Mouse (Mus musculus) heart, embryonic 10.5 days (tissue): ENCODE results near the gene Timp3. TPM values are rescaled to one million over a fixed set of nuclear protein-coding genes. Genes with fewer than 3 reads are reported as not detected.
A peak's percentile ranks its signal among the peaks of the same experiment; 100 is the strongest.

ENCODE experiments used
- DNase-seq: peaks from one replicate; pipeline ENCODE4 v3.0.0-alpha.2; 2017; ENCODE audit warnings: low spot score
- H3K27ac ChIP-seq: fragments of 300-500 bp; sonication (generic); 2 replicates; pipeline ENCODE4 v1.5.1; 2016; ENCODE audit warnings: mild to moderate bottlenecking
- H3K27me3 ChIP-seq: fragments of 300-500 bp; sonication (generic); 2 replicates; pipeline ENCODE4 v1.6.1; 2016; ENCODE audit warnings: mild to moderate bottlenecking; ENCODE audit not compliant: poor library complexity, insufficient read depth, severe bottlenecking
- H3K36me3 ChIP-seq: fragments of 300-500 bp; sonication (generic); 2 replicates; pipeline ENCODE4 v1.6.1; 2016; ENCODE audit warnings: mild to moderate bottlenecking, moderate library complexity
- H3K4me1 ChIP-seq: fragments of 300-500 bp; sonication (generic); 2 replicates; pipeline ENCODE4 v1.6.1; 2016; ENCODE audit warnings: mild to moderate bottlenecking
- H3K4me3 ChIP-seq: fragments of 300-500 bp; sonication (generic); 2 replicates; pipeline ENCODE4 v1.5.1; 2016; ENCODE audit warnings: mild to moderate bottlenecking, moderate library complexity
- H3K9me3 ChIP-seq: fragments of 300-500 bp; sonication (generic); 2 replicates; pipeline ENCODE4 v1.6.1; 2016; ENCODE audit warnings: mild to moderate bottlenecking, moderate library complexity
- WGBS: fragments of 180-500 bp; shearing (Covaris S2); methylation state at CpG from one replicate; pipeline ENCODE4 v1.1.7; 2016; 5-methylcytosine and 5-hydroxymethylcytosine counted together
- polyA plus RNA-seq: library from polyadenylated mRNA; unstranded; fragments of >200 nt; fragmentation: Nextera tagmentation; extraction: Ambion mirVana; gene quantifications from 2 replicates; pipeline ENCODE4 v1.2.1, GENCODE M21; 2016

Gene Timp3
- polyA plus RNA-seq, 1 experiment from 2014 or later, result 44.7 TPM

- 82% methylated on average over 6 of the region's 6 CpGs for WGBS
- DNase-seq, result no peak
- H3K36me3 ChIP-seq, result peaks cover 33% of the 10 kb centered on the region
- no peaks in the 10 kb centered on the region; the same call in 1 of the 2 replicates for H3K27me3 ChIP-seq
- H3K4me1 ChIP-seq, result peaks cover 51% of the 10 kb centered on the region
- no peaks in the 10 kb centered on the region for H3K9me3 ChIP-seq
- no peak overlapping the region for H3K4me3 ChIP-seq
- H3K27ac ChIP-seq, result no peak overlapping the region
Observed at GRCm38 (mm10) chr10:86344654-86345053, 44.5 kb downstream of the Timp3 start.

GRCm38 (mm10) chr10:86345645-86346044 is 45.5 kb downstream of the Timp3 start:
- Histone ChIP-seq H3K36me3 (peaks cover 33% of the 10 kb centered on the region), H3K4me1 (peaks cover 41% of the 10 kb centered on the region), H3K27me3 (no peaks in the 10 kb centered on the region; the same call in 1 of the 2 replicates), H3K9me3 (no peaks in the 10 kb centered on the region), H3K27ac (no peak overlapping the region), H3K4me3 (no peak overlapping the region)
- DNase-seq, result no peak
- 92% methylated on average over 9 of the region's 9 CpGs for WGBS

DNA sequence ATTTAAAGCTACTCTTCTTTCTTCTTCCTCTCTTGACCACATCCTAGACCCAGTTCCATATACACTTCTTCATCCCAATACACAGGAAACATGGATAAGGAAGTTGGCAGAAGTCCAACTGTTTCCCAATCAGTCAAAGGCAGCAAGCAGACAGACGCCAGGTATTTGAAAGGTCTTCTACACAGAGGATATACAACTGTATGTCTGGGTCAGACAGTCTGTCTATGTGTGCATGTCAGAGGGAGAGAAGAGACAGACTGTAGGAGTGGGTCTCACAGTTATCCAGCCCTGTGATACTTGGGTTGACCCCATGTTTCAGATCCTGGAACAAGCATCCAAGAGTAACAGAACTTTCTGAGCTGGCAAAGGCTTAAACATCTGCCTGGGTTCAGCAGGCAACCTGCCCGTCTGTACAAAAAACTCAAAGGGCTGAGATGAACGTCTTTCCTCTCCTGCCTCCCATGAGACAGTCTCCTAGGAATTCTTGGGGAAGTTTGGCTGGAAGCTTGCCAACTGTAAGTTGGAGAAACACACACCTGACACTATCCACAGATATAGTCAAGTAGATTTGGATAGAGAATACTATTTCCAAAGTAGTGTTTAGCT is 46.2 kb downstream of the Timp3 start:
- H3K9me3 ChIP-seq, result no peaks in the 10 kb centered on the region
- H3K27me3 ChIP-seq, result no peaks in the 10 kb centered on the region; the same call in 1 of the 2 replicates
- no peak for DNase-seq
- no peak overlapping the region for H3K27ac ChIP-seq
- peaks cover 34% of the 10 kb centered on the region for H3K4me1 ChIP-seq
- peaks cover 33% of the 10 kb centered on the region for H3K36me3 ChIP-seq
- WGBS, result 57% methylated on average over 3 of the region's 3 CpGs
- H3K4me3 ChIP-seq, result no peak overlapping the region

DNA sequence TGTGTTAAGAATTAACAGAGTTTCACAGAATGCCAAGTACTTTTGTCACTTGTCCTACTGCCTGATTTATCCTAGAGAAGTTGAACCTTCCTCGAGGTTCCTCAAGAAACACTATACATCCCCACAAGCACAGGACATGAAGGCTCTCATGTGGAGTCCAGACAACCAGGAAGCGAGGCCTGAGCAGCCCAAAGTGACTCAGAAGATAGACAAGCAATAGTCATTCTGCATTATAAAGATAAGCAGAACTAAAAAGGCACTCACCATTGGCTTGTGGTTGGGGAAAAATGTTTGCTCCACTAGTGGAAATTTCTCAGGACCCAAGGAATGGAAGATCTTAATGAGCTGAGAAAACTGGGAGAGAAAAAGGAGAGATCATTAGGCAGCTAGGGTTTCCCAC is 51.1 kb downstream of the Timp3 start:
- Histone ChIP-seq H3K4me3 (no peak overlapping the region), H3K9me3 (no peaks in the 10 kb centered on the region), H3K36me3 (peaks cover 11% of the 10 kb centered on the region; the same call in 1 of the 2 replicates), H3K27me3 (no peaks in the 10 kb centered on the region), H3K4me1 (no peaks in the 10 kb centered on the region), H3K27ac (no peak overlapping the region)
- 61% methylated on average over 2 of the region's 2 CpGs for WGBS
- DNase-seq, result no peak

DNA sequence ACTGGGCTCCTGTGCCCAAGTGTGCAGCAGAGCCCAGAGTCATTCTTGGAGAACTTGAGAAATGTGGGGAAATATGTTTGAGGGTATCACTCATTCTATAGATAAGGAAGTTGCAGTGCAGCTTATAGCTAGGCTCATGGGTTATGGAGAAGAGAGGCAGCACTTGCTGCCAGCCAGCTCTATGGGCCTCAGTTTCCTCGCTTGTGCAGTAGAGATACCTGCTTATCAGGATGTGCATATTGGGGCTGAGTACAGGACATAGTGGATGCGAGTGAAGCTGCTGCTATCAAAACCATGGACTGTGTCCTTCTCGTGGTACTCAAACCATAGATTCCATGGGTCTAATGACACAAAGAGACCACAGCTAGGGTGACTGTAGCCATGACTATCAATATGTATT is 52.3 kb downstream of the Timp3 start:
- Histone ChIP-seq H3K9me3 (no peaks in the 10 kb centered on the region), H3K4me1 (no peaks in the 10 kb centered on the region), H3K36me3 (peaks cover 5% of the 10 kb centered on the region; the same call in 1 of the 2 replicates), H3K27ac (no peak overlapping the region), H3K27me3 (no peaks in the 10 kb centered on the region), H3K4me3 (no peak overlapping the region)
- WGBS, result 79% methylated on average over 3 of the region's 3 CpGs
- DNase-seq, result no peak

DNA sequence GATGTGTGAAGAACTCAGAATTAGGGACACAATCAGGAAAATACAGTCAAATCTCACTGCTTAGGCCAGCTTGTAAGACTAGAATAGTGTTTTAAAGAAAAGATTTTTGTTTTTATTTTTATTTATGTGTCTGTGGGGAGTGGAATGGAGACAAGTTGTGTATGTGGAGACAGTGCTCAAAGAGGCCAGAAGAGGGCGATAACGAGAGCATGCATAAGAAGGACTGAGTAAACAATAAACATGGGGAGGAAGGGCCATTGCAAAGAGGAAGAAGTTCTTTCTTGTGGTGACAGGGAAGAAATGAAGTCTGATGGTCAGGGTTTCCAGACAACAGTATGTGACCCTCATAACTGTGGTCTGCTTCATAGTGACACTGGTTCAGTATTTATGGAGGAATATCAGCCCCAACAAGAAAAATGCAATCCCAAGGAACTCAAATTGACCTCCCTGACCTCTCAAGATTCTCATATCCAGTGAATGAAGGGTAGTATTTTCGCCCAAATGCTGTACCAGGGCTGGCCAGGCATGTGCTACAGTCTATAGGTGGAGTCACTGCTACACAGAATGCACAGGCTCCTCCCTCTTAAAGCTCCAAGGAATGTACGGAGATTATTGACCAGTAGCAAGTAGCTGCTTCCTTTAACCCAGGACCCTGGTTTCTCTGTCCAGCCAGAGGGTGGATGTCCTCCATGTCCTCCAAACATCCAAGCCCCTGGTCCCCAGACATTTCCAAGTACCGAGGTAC is 56.8 kb downstream of the Timp3 start:
- DNase-seq, result no peak
- Histone ChIP-seq H3K4me3 (no peak overlapping the region), H3K36me3 (no peaks in the 10 kb centered on the region), H3K27ac (no peak overlapping the region), H3K27me3 (no peaks in the 10 kb centered on the region), H3K9me3 (no peaks in the 10 kb centered on the region), H3K4me1 (no peaks in the 10 kb centered on the region)
- WGBS, result 53% methylated on average over 5 of the region's 5 CpGs

GRCm38 (mm10) chr10:86358307-86358975 is 58.3 kb downstream of the Timp3 start:
- no peaks in the 10 kb centered on the region for H3K9me3 ChIP-seq
- no peaks in the 10 kb centered on the region for H3K27me3 ChIP-seq
- WGBS, result 76% methylated on average over 7 of the region's 7 CpGs
- H3K4me1 ChIP-seq, result no peaks in the 10 kb centered on the region
- H3K36me3 ChIP-seq, result no peaks in the 10 kb centered on the region
- H3K4me3 ChIP-seq, result no peak overlapping the region
- no peak for DNase-seq
- no peak overlapping the region for H3K27ac ChIP-seq

DNA sequence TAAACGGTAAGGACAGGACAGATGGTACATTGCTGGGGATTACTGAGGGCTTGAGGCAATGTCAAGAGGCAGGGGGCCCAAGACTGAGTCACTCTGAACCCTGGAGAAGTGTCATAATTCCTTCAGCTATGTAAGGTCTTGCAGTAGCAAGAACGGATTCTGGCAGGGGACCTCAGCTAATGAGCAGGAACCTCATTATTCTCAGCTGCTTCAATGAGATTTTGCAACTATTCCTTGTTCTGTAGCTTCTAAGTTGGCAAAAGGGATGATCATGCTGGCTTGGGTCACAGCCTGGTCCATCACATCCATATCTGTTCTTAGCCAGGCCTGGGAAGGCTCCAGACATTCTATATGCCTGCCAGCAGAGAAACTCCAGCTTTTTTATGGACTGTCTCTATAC is 59.0 kb downstream of the Timp3 start:
- 88% methylated on average over 2 of the region's 2 CpGs for WGBS
- Histone ChIP-seq H3K27me3 (no peaks in the 10 kb centered on the region), H3K27ac (no peak overlapping the region), H3K36me3 (no peaks in the 10 kb centered on the region), H3K9me3 (no peaks in the 10 kb centered on the region), H3K4me1 (no peaks in the 10 kb centered on the region), H3K4me3 (no peak overlapping the region)
- DNase-seq, result no peak

- Histone ChIP-seq H3K36me3 (no peaks in the 10 kb centered on the region), H3K4me3 (no peak overlapping the region), H3K4me1 (no peaks in the 10 kb centered on the region), H3K27me3 (no peaks in the 10 kb centered on the region), H3K27ac (0 out of 2 replicates have a peak overlapping the region, but pooled peaks have one; percentile 6), H3K9me3 (no peaks in the 10 kb centered on the region)
- 64% methylated on average over 4 of the region's 4 CpGs for WGBS
- no peak for DNase-seq
Observed at GRCm38 (mm10) chr10:86359699-86360098, 59.5 kb downstream of the Timp3 start.

- no peak overlapping the region for H3K27ac ChIP-seq
- peaks cover 17% of the 10 kb centered on the region for H3K4me1 ChIP-seq
- 63% methylated on average over 8 of the region's 8 CpGs for WGBS
- H3K4me3 ChIP-seq, result no peak overlapping the region
- no peaks in the 10 kb centered on the region for H3K9me3 ChIP-seq
- no peaks in the 10 kb centered on the region for H3K36me3 ChIP-seq
- H3K27me3 ChIP-seq, result peaks cover 11% of the 10 kb centered on the region; the same call in 1 of the 2 replicates
- DNase-seq, result no peak
Observed at GRCm38 (mm10) chr10:86363669-86364309, 63.6 kb downstream of the Timp3 start.

- WGBS, result 23% methylated on average over 5 of the region's 5 CpGs
- H3K4me1 ChIP-seq, result peaks cover 26% of the 10 kb centered on the region
- DNase-seq, result peak; percentile 89
- H3K36me3 ChIP-seq, result no peaks in the 10 kb centered on the region
- peaks cover 11% of the 10 kb centered on the region; the same call in 1 of the 2 replicates for H3K27me3 ChIP-seq
- no peaks in the 10 kb centered on the region for H3K9me3 ChIP-seq
- H3K4me3 ChIP-seq, result no peak overlapping the region
- H3K27ac ChIP-seq, result peak overlapping the region; percentile 42; the same call in 1 of the 2 replicates
Observed at GRCm38 (mm10) chr10:86365632-86366092, 65.5 kb downstream of the Timp3 start.

- Histone ChIP-seq H3K27me3 (peaks cover 11% of the 10 kb centered on the region; the same call in 1 of the 2 replicates), H3K4me1 (peaks cover 37% of the 10 kb centered on the region), H3K27ac (no peak overlapping the region), H3K4me3 (no peak overlapping the region), H3K9me3 (no peaks in the 10 kb centered on the region), H3K36me3 (no peaks in the 10 kb centered on the region)
- DNase-seq, result no peak
- 74% methylated on average over 4 of the region's 4 CpGs for WGBS
Observed at GRCm38 (mm10) chr10:86367346-86367745, 67.2 kb downstream of the Timp3 start.
